Mouse (Mus musculus): ENCODE measurements at regions not wholly inside any gene's neighbourhood (a gene's known extent, or its start where the extent isn't known, plus 50 kb on each side); places are given as distances from the start of the nearest gene placed in this dataset.

- TF ChIP-seq CTCF (IDR thresholded peaks at IDR 0.05; ENCODE audit: insufficient read depth, low read length) (no peak), POLR2A (IDR thresholded peaks at IDR 0.05; ENCODE audit: borderline replicate concordance, extremely low read depth, low read depth, low read length) (no peak)
These were observed 186.2 kb upstream of the N4bp1 start for GRCm38 (mm10) chr8:87071224-87071623.

Measured in lung, adult 2 months (tissue).